Mouse (Mus musculus) stomach, embryonic 14.5 days (tissue): ENCODE data around the gene Fibp. TPM values are rescaled to one million over a fixed set of nuclear protein-coding genes. Genes with fewer than 3 reads are reported as not detected.

ENCODE experiments used
- ATAC-seq: fragments of 200-750 bp; cut with Nextera tagmentation; 2 replicates; pipeline ENCODE4 v1.8.0; 2017; ENCODE audit warnings: low read depth, moderate TSS enrichment; ENCODE audit not compliant: insufficient number of reproducible peaks, insufficient read depth, low FRiP score
- H3K27ac ChIP-seq: fragments of 300-500 bp; sonication (generic); 2 replicates; pipeline ENCODE4 v1.5.1; 2014; ENCODE audit warnings: mild to moderate bottlenecking, low read length, moderate library complexity, mixed read lengths
- H3K27me3 ChIP-seq: fragments of 300-500 bp; sonication (generic); 2 replicates; pipeline ENCODE4 v1.6.1; 2014; ENCODE audit warnings: low read length, control low read depth, mixed read lengths; ENCODE audit not compliant: control insufficient read depth, insufficient read depth
- H3K36me3 ChIP-seq: fragments of 300-500 bp; sonication (generic); 2 replicates; pipeline ENCODE4 v1.6.1; 2014; ENCODE audit warnings: mild to moderate bottlenecking, control low read depth, low read length, moderate library complexity, mixed read lengths; ENCODE audit not compliant: control insufficient read depth, insufficient read depth
- H3K4me1 ChIP-seq: fragments of 300-500 bp; sonication (generic); 2 replicates; pipeline ENCODE4 v1.6.1; 2014; ENCODE audit warnings: low read length, control low read depth, mixed read lengths; ENCODE audit not compliant: control insufficient read depth, insufficient read depth
- H3K4me2 ChIP-seq: fragments of 300-500 bp; sonication (generic); replicated peaks from 2 replicates; pipeline ENCODE4 v1.6.1; 2014; ENCODE audit warnings: low read depth, low read length, control low read depth
- H3K4me3 ChIP-seq: fragments of 300-500 bp; sonication (generic); 2 replicates; pipeline ENCODE4 v1.5.1; 2014; ENCODE audit warnings: low read depth, low read length, control low read depth
- H3K9ac ChIP-seq: fragments of 300-500 bp; sonication (generic); replicated peaks from 2 replicates; pipeline ENCODE4 v1.6.1; 2014; ENCODE audit warnings: low read depth, mild to moderate bottlenecking, control low read depth, low read length, moderate library complexity, mixed read lengths
- H3K9me3 ChIP-seq: fragments of 300-500 bp; sonication (generic); 2 replicates; pipeline ENCODE4 v1.6.1; 2016; ENCODE audit warnings: low read depth, low read length, control low read depth; ENCODE audit not compliant: control insufficient read depth
- WGBS: fragments of 180-500 bp; shearing (Covaris S2); extraction: QIAGEN DNeasy Blood & Tissue Kit; methylation state at CpG from one replicate; pipeline ENCODE4 v1.1.7; 2014; 5-methylcytosine and 5-hydroxymethylcytosine counted together
- polyA plus RNA-seq: library from polyadenylated mRNA; unstranded; fragments of >200 nt; fragmentation: Nextera tagmentation; extraction: Ambion mirVana; gene quantifications from 2 replicates; pipeline ENCODE4 v1.2.1, GENCODE M21; 2014

Gene Fibp
- polyA plus RNA-seq, 1 experiment from 2014 or later: 130 TPM

- Histone ChIP-seq H3K9ac (no peak overlapping the region), H3K4me3 (no peak overlapping the region), H3K27me3 (no peaks in the 10 kb centered on the region), H3K4me1 (peaks cover 21% of the 10 kb centered on the region), H3K27ac (no peak overlapping the region), H3K9me3 (no peaks in the 10 kb centered on the region), H3K4me2 (no peak overlapping the region), H3K36me3 (peaks cover 15% of the 10 kb centered on the region)
- 87% methylated on average over 5 of the region's 5 CpGs for WGBS
- no peak for ATAC-seq
Observed at GRCm38 (mm10) chr19:5421784-5422183, 38.6 kb upstream of the Fibp start.

- H3K9ac ChIP-seq: no peak overlapping the region
- 82% methylated on average over 10 of the region's 10 CpGs for WGBS
Observed at GRCm38 (mm10) chr19:5422267-5422666, 38.1 kb upstream of the Fibp start.

GRCm38 (mm10) chr19:5422895-5423443, 37.4 kb upstream of the Fibp start:
- Histone ChIP-seq H3K27ac (no peak overlapping the region), H3K4me1 (peaks cover 21% of the 10 kb centered on the region), H3K4me3 (no peak overlapping the region), H3K9ac (peak overlapping the region; percentile 80; the same call in 1 of the 2 replicates), H3K4me2 (peak overlapping the region; percentile 65; the same call in 1 of the 2 replicates), H3K27me3 (no peaks in the 10 kb centered on the region), H3K9me3 (no peaks in the 10 kb centered on the region), H3K36me3 (peaks cover 20% of the 10 kb centered on the region)
- ATAC-seq: no peak
- 85% methylated on average over 9 of the region's 9 CpGs for WGBS

More at GRCm38 (mm10) chr19:5422267-5422666, 38.1 kb upstream of the Fibp start:
- H3K9me3 ChIP-seq: no peaks in the 10 kb centered on the region
- H3K4me3 ChIP-seq: no peak overlapping the region
- no peaks in the 10 kb centered on the region for H3K27me3 ChIP-seq
- no peak overlapping the region for H3K4me2 ChIP-seq
- H3K4me1 ChIP-seq: peaks cover 21% of the 10 kb centered on the region
- ATAC-seq: no peak
- no peak overlapping the region for H3K27ac ChIP-seq
- H3K36me3 ChIP-seq: peaks cover 20% of the 10 kb centered on the region

DNA sequence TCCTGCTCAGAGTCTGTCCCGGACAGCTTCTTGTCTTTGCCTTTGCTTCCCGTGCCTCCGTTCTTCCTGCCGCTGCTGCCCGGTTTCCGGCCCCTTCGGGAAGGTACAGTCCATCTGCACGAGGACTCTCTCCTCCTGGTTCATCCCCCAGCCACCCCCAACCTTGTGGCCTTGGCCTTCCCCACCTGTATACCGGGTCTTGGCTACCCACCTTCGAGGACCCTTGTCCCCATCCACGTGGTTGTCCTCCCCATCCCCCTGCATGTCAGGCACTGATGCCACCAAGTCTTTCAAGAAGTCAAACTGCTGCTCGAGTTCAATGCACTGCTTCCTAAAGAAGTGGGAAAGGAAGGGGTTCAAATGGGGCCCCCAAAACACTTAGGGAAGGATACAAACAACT, 36.9 kb upstream of the Fibp start:
- H3K27me3 ChIP-seq: no peaks in the 10 kb centered on the region
- peak overlapping the region; percentile 65 for H3K4me2 ChIP-seq
- H3K27ac ChIP-seq: peak overlapping the region; percentile 90; the same call in 1 of the 2 replicates
- H3K4me1 ChIP-seq: peaks cover 21% of the 10 kb centered on the region
- H3K9ac ChIP-seq: peak overlapping the region; percentile 80
- no peaks in the 10 kb centered on the region for H3K9me3 ChIP-seq
- 58% methylated on average over 12 of the region's 12 CpGs for WGBS
- peak overlapping the region; percentile 69 for H3K4me3 ChIP-seq
- peaks cover 20% of the 10 kb centered on the region for H3K36me3 ChIP-seq
- no peak for ATAC-seq

DNA sequence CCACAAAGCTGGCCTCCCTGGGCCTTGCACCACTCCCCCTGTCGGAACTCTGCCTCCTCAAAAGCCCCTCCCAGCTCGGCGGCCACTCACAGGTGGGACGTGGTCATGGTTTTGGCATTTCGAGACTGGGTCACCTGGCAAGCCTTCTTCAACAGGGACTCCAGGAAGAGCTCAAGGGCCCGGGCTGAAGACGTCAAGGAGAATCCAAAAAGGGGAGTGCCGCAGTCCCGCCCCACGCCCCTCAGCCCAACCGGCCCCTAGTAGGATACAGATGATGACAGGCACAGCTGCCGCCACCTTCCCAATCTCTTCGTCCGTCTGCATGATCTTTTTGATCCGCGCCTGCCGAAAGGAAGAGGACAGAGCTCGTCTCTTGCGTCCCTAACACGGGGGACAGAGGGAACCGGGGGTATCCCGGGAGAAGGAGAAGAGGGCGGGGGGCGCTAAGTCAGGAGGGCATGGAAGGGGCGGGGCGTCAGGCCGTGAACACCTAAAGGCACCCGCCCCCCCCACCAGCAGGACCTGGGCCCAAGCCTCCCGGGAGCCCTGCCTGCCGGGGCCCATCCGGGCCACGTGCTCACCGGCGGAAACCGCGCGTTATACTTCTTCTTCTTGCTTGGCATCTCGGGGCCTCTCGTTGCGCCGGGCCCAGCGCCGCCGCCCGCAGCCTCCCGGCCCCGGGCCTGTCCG, 36.2 kb upstream of the Fibp start:
- peak overlapping the region; percentile 69 for H3K4me3 ChIP-seq
- peaks cover 21% of the 10 kb centered on the region for H3K4me1 ChIP-seq
- WGBS: under 1% methylated on average over 29 of the region's 48 CpGs
- H3K27ac ChIP-seq: peak overlapping the region; percentile 90
- peak overlapping the region; percentile 80 for H3K9ac ChIP-seq
- ATAC-seq: peak; percentile 74
- H3K9me3 ChIP-seq: no peaks in the 10 kb centered on the region
- peaks cover 20% of the 10 kb centered on the region for H3K36me3 ChIP-seq
- no peaks in the 10 kb centered on the region for H3K27me3 ChIP-seq
- peak overlapping the region; percentile 65 for H3K4me2 ChIP-seq

GRCm38 (mm10) chr19:5424782-5425741, 35.4 kb upstream of the Fibp start, which contains the start of the genes Drap1 and AI837181:
Gene Drap1 (minus strand): TSS chr19:5424979.
Gene AI837181 (plus strand): TSS chr19:5425144.
- peak within 1 kb of the TSS; percentile 90 for H3K27ac ChIP-seq
- under 1% methylated on average over 86 of the region's 87 CpGs for WGBS
- ATAC-seq: peak; percentile 92
- no peaks in the 10 kb centered on the region for H3K27me3 ChIP-seq
- H3K36me3 ChIP-seq: peaks cover 20% of the 10 kb centered on the region
- peak within 1 kb of the TSS; percentile 92 for H3K9ac ChIP-seq
- H3K4me1 ChIP-seq: peaks cover 21% of the 10 kb centered on the region
- H3K4me3 ChIP-seq: peak within 1 kb of the TSS; percentile 69
- peak within 1 kb of the TSS; percentile 91 for H3K4me2 ChIP-seq
- H3K9me3 ChIP-seq: no peaks in the 10 kb centered on the region

DNA sequence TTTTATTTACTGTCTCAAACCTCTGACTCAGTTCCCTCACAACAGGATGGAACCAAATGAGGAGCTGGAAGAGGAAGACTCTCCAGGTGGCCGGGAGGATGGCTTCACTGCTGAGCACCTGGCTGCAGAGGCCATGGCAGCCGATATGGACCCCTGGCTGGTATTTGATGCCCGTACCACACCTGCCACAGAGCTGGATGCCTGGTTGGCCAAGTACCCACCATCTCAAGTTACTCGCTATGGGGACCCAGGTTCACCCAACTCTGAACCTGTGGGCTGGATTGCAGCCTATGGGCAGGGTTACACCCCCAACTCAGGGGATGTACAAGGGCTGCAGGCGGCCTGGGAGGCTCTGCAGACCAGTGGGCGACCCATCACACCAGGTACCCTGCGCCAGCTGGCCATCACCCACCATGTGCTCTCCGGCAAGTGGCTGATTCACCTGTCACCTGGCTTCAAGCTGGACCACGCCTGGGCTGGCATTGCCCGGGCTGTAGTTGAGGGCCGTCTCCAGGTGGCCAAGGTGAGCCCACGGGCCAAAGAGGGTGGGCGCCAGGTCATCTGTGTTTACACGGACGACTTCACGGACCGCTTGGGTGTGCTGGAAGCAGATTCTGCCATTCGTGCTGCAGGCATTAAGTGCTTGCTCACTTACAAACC, 34.4 kb upstream of the Fibp start:
- 87% methylated on average over 18 of the region's 18 CpGs for WGBS
- no peaks in the 10 kb centered on the region for H3K27me3 ChIP-seq
- no peaks in the 10 kb centered on the region for H3K9me3 ChIP-seq
- peak overlapping the region; percentile 92 for H3K9ac ChIP-seq
- H3K4me3 ChIP-seq: peak overlapping the region; percentile 69
- peaks cover 20% of the 10 kb centered on the region for H3K36me3 ChIP-seq
- H3K4me2 ChIP-seq: peak overlapping the region; percentile 91
- no peak for ATAC-seq
- H3K27ac ChIP-seq: peak overlapping the region; percentile 78; the same call in 1 of the 2 replicates
- peaks cover 21% of the 10 kb centered on the region for H3K4me1 ChIP-seq
